Mouse (Mus musculus): ENCODE measurements around the gene Magi1. TPM values are rescaled to one million over a fixed set of nuclear protein-coding genes. Genes with fewer than 3 reads are reported as not detected.

Gene Magi1
- total RNA-seq, 2 experiments from 2014 or later, result 14.3 to 16.6 TPM

GRCm38 (mm10) chr6:94075990-94076389 is 207.7 kb downstream of the Magi1 start:
- no peak for DNase-seq
- intact Hi-C loops (cut with DNase I), result no loop called here

- intact Hi-C loops (cut with DNase I), result no loop called here
- DNase-seq, result no peak
These were observed 208.5 kb downstream of the Magi1 start for GRCm38 (mm10) chr6:94075228-94075627.

- no peak for DNase-seq
- intact Hi-C loops (cut with DNase I), result no loop called here
These were observed 212.0 kb downstream of the Magi1 start for GRCm38 (mm10) chr6:94071676-94072075.

GRCm38 (mm10) chr6:94070702-94071101 is 213.0 kb downstream of the Magi1 start:
- intact Hi-C loops (cut with DNase I), result no loop called here
- DNase-seq, result no peak

GRCm38 (mm10) chr6:94069421-94069820 is 214.3 kb downstream of the Magi1 start:
- intact Hi-C loops (cut with DNase I), result no loop called here
- no peak for DNase-seq

- DNase-seq, result no peak
- intact Hi-C loops (cut with DNase I), result no loop called here
These were observed 215.8 kb downstream of the Magi1 start for GRCm38 (mm10) chr6:94067741-94068450.

- intact Hi-C loops (cut with DNase I), result no loop called here
- no peak for DNase-seq
These were observed 218.9 kb downstream of the Magi1 start for GRCm38 (mm10) chr6:94064832-94065231.

GRCm38 (mm10) chr6:94063542-94063941 is 220.2 kb downstream of the Magi1 start:
- intact Hi-C loops (cut with DNase I), result no loop called here
- no peak for DNase-seq

- intact Hi-C loops (cut with DNase I), result no loop called here
- no peak for DNase-seq
These were observed 222.2 kb downstream of the Magi1 start for GRCm38 (mm10) chr6:94061424-94061980.

- intact Hi-C loops (cut with DNase I), result no loop called here
- no peak for DNase-seq
These were observed 223.0 kb downstream of the Magi1 start for GRCm38 (mm10) chr6:94060621-94061213.

- no peak for DNase-seq
- intact Hi-C loops (cut with DNase I), result no loop called here
These were observed 224.6 kb downstream of the Magi1 start for GRCm38 (mm10) chr6:94059090-94059489.

- intact Hi-C loops (cut with DNase I), result loop anchor here (5.0 kb wide), 2 partner anchors 297 to 392 kb away; no protein-coding TSS in a partner anchor
- DNase-seq, result peak; percentile 14 to 23
These were observed 229.8 kb downstream of the Magi1 start for GRCm38 (mm10) chr6:94053920-94054319.

GRCm38 (mm10) chr6:94045180-94045579 is 238.5 kb downstream of the Magi1 start:
- DNase-seq, result no peak
- intact Hi-C loops (cut with DNase I), result no loop called here

- no peak for DNase-seq
- intact Hi-C loops (cut with DNase I), result no loop called here
These were observed 240.3 kb downstream of the Magi1 start for GRCm38 (mm10) chr6:94043461-94043860.

GRCm38 (mm10) chr6:94040093-94040492 is 243.6 kb downstream of the Magi1 start:
- intact Hi-C loops (cut with DNase I), result no loop called here
- DNase-seq, result peak in 1 of 2 experiments; percentile 26

GRCm38 (mm10) chr6:94038897-94039296 is 244.8 kb downstream of the Magi1 start:
- intact Hi-C loops (cut with DNase I), result no loop called here
- no peak for DNase-seq

GRCm38 (mm10) chr6:94036554-94036953 is 247.2 kb downstream of the Magi1 start:
- intact Hi-C loops (cut with DNase I), result no loop called here

GRCm38 (mm10) chr6:94026361-94026760 is 257.4 kb downstream of the Magi1 start:
- DNase-seq, result no peak
- intact Hi-C loops (cut with DNase I), result no loop called here

More at GRCm38 (mm10) chr6:94036554-94036953, 247.2 kb downstream of the Magi1 start:
- no peak for DNase-seq

- intact Hi-C loops (cut with DNase I), result no loop called here
- no peak for DNase-seq
These were observed 261.3 kb downstream of the Magi1 start for GRCm38 (mm10) chr6:94022437-94022836.

- DNase-seq, result no peak
- intact Hi-C loops (cut with DNase I), result no loop called here
These were observed 262.3 kb downstream of the Magi1 start for GRCm38 (mm10) chr6:94021239-94021962.

- intact Hi-C loops (cut with DNase I), result no loop called here
- no peak for DNase-seq
These were observed 263.2 kb downstream of the Magi1 start for GRCm38 (mm10) chr6:94020566-94020965.
